Mouse (Mus musculus): Measurements from ENCODE around the gene Olfr1392. TPM values are rescaled to one million over a fixed set of nuclear protein-coding genes. Genes with fewer than 3 reads are reported as not detected.

Gene Olfr1392
- polyA plus RNA-seq, 2 experiments: 0.01 TPM; not detected in 1

- Histone ChIP-seq H3K36me3 (replicated peaks; ENCODE audit: control insufficient read depth, insufficient read depth, low read depth) (no peaks in the 10 kb centered on the region), H3K9ac (replicated peaks) (no peak overlapping the region), H3K27me3 (ENCODE audit: control insufficient read depth, insufficient read depth, low read length) (no peaks in the 10 kb centered on the region), H3K4me3 (ENCODE audit: insufficient read depth in 1 of 2, low read depth in 2 of 2, low read length in 2 of 2) (no peak overlapping the region), H3K4me1 (replicated peaks; ENCODE audit: control insufficient read depth in 2 of 2, insufficient read depth in 2 of 2, low read length in 1 of 2) (peaks cover 17 to 25% of the 10 kb centered on the region in 2 experiments), H3K4me2 (ENCODE audit: low read depth) (no peak overlapping the region), H3K9me3 (ENCODE audit: control insufficient read depth, low read length) (no peaks in the 10 kb centered on the region), H3K27ac (no peak overlapping the region)
- no peak for DNase-seq (ENCODE audit: low read depth in 3 of 3, low spot score in 3 of 3)
- WGBS (ENCODE audit: insufficient replicate concordance): 40% methylated on average over 4 of the region's 4 CpGs
- no peak for TF ChIP-seq EP300 (IDR thresholded peaks at IDR 0.05; ENCODE audit: low read depth)
- peak; percentile 7; the same call in 1 of the 2 replicates for TF ChIP-seq CTCF (IDR thresholded peaks at IDR 0.05; ENCODE audit: low read depth)
- no peak for ATAC-seq (ENCODE audit: insufficient read depth)
Observed at GRCm38 (mm10) chr11:49240874-49241273, 44.2 kb upstream of the Olfr1392 start.

- H3K27ac ChIP-seq: no peak overlapping the region
- H3K36me3 ChIP-seq (replicated peaks; ENCODE audit: control insufficient read depth, insufficient read depth, low read depth): no peaks in the 10 kb centered on the region
- no peaks in the 10 kb centered on the region for H3K27me3 ChIP-seq (ENCODE audit: control insufficient read depth, insufficient read depth, low read length)
- peaks cover 19 to 28% of the 10 kb centered on the region in 2 experiments for H3K4me1 ChIP-seq (replicated peaks; ENCODE audit: control insufficient read depth in 2 of 2, insufficient read depth in 2 of 2, low read length in 1 of 2)
- H3K9me3 ChIP-seq (ENCODE audit: control insufficient read depth, low read length): no peaks in the 10 kb centered on the region
- H3K4me2 ChIP-seq (ENCODE audit: low read depth): no peak overlapping the region
- no peak overlapping the region for H3K9ac ChIP-seq (replicated peaks)
- TF ChIP-seq CTCF (IDR thresholded peaks at IDR 0.05; ENCODE audit: low read depth) (no peak), EP300 (IDR thresholded peaks at IDR 0.05; ENCODE audit: low read depth) (no peak)
- H3K4me3 ChIP-seq (ENCODE audit: insufficient read depth in 1 of 2, low read depth in 2 of 2, low read length in 2 of 2): no peak overlapping the region
- no peak for ATAC-seq (ENCODE audit: insufficient read depth)
- DNase-seq (ENCODE audit: low read depth in 3 of 3, low spot score in 3 of 3): no peak
- 0% methylated on average over 1 of the region's 1 CpGs for WGBS (ENCODE audit: insufficient replicate concordance)
Observed at GRCm38 (mm10) chr11:49241471-49241870, 43.6 kb upstream of the Olfr1392 start.

GRCm38 (mm10) chr11:49242944-49243626, 42.0 kb upstream of the Olfr1392 start:
- H3K9ac ChIP-seq (replicated peaks): peak overlapping the region; percentile 70
- WGBS (ENCODE audit: insufficient replicate concordance): 19% methylated on average over 11 of the region's 11 CpGs
- H3K9me3 ChIP-seq (ENCODE audit: control insufficient read depth, low read length): no peaks in the 10 kb centered on the region
- DNase-seq (ENCODE audit: low read depth in 3 of 3, low spot score in 3 of 3): no peak
- peak overlapping the region; percentile 60 to 68 for H3K4me3 ChIP-seq (ENCODE audit: insufficient read depth in 1 of 2, low read depth in 2 of 2, low read length in 2 of 2)
- peaks cover 30 to 35% of the 10 kb centered on the region in 2 experiments for H3K4me1 ChIP-seq (replicated peaks; ENCODE audit: control insufficient read depth in 2 of 2, insufficient read depth in 2 of 2, low read length in 1 of 2)
- H3K4me2 ChIP-seq (ENCODE audit: low read depth): peak overlapping the region; percentile 96
- TF ChIP-seq CTCF (IDR thresholded peaks at IDR 0.05; ENCODE audit: low read depth): no peak
- no peak for TF ChIP-seq EP300 (IDR thresholded peaks at IDR 0.05; ENCODE audit: low read depth)
- peak overlapping the region; percentile 73 for H3K27ac ChIP-seq
- no peak for ATAC-seq (ENCODE audit: insufficient read depth)
- H3K36me3 ChIP-seq (replicated peaks; ENCODE audit: control insufficient read depth, insufficient read depth, low read depth): no peaks in the 10 kb centered on the region
- H3K27me3 ChIP-seq (ENCODE audit: control insufficient read depth, insufficient read depth, low read length): no peaks in the 10 kb centered on the region

- TF ChIP-seq CTCF (IDR thresholded peaks at IDR 0.05; ENCODE audit: low read depth) (peak; percentile 56), EP300 (IDR thresholded peaks at IDR 0.05; ENCODE audit: low read depth) (no peak)
- Histone ChIP-seq H3K9me3 (ENCODE audit: control insufficient read depth, low read length) (no peaks in the 10 kb centered on the region), H3K27me3 (ENCODE audit: control insufficient read depth, insufficient read depth, low read length) (no peaks in the 10 kb centered on the region), H3K4me2 (ENCODE audit: low read depth) (peak within 1 kb of the TSS; percentile 96), H3K4me3 (ENCODE audit: insufficient read depth in 1 of 2, low read depth in 2 of 2, low read length in 2 of 2) (peak within 1 kb of the TSS; percentile 60 to 68), H3K36me3 (replicated peaks; ENCODE audit: control insufficient read depth, insufficient read depth, low read depth) (no peaks in the 10 kb centered on the region), H3K9ac (replicated peaks) (peak within 1 kb of the TSS; percentile 70), H3K4me1 (replicated peaks; ENCODE audit: control insufficient read depth in 2 of 2, insufficient read depth in 2 of 2, low read length in 1 of 2) (peaks cover 35 to 44% of the 10 kb centered on the region in 2 experiments), H3K27ac (peak within 1 kb of the TSS; percentile 73)
- under 1% methylated on average over 55 of the region's 60 CpGs for WGBS (ENCODE audit: insufficient replicate concordance)
- DNase-seq (ENCODE audit: low read depth in 3 of 3, low spot score in 3 of 3) (peak; percentile 85 to 92 (median 87)), ATAC-seq (ENCODE audit: insufficient read depth) (peak; percentile 89)
Observed at GRCm38 (mm10) chr11:49243727-49244594, 41.1 kb upstream of the Olfr1392 start, which contains the start of gene Mgat1. Gene Mgat1 (plus strand): TSS chr11:49244191.

GRCm38 (mm10) chr11:49244595-49244930, 40.5 kb upstream of the Olfr1392 start:
- H3K4me1 ChIP-seq (replicated peaks; ENCODE audit: control insufficient read depth in 2 of 2, insufficient read depth in 2 of 2, low read length in 1 of 2): peaks cover 39 to 50% of the 10 kb centered on the region in 2 experiments
- 5% methylated on average over 4 of the region's 4 CpGs for WGBS (ENCODE audit: insufficient replicate concordance)
- H3K27me3 ChIP-seq (ENCODE audit: control insufficient read depth, insufficient read depth, low read length): no peaks in the 10 kb centered on the region

More at GRCm38 (mm10) chr11:49244595-49244930, 40.5 kb upstream of the Olfr1392 start:
- Histone ChIP-seq H3K27ac (peak overlapping the region; percentile 73), H3K9ac (replicated peaks) (peak overlapping the region; percentile 70), H3K9me3 (ENCODE audit: control insufficient read depth, low read length) (no peaks in the 10 kb centered on the region), H3K4me2 (ENCODE audit: low read depth) (peak overlapping the region; percentile 96), H3K36me3 (replicated peaks; ENCODE audit: control insufficient read depth, insufficient read depth, low read depth) (no peaks in the 10 kb centered on the region), H3K4me3 (ENCODE audit: insufficient read depth in 1 of 2, low read depth in 2 of 2, low read length in 2 of 2) (peak overlapping the region; percentile 60 to 68)
- ATAC-seq (ENCODE audit: insufficient read depth): no peak
- TF ChIP-seq CTCF (IDR thresholded peaks at IDR 0.05; ENCODE audit: low read depth) (no peak), EP300 (IDR thresholded peaks at IDR 0.05; ENCODE audit: low read depth) (no peak)
- no peak for DNase-seq (ENCODE audit: low read depth in 3 of 3, low spot score in 3 of 3)

Data from liver, embryonic 14.5 days (tissue).